In genomic region chr11:27025500-27025899, GRCm38 (mm10) we compare ENCODE assay signal across 16 mouse cellular contexts.
"Had no signal": no experiment of that assay in that cellular context is flagged by ENCODE, and none has a peak within 500 bp of the region (broad histone marks: within the 10 kb centered on the region; RNA-seq: fewer than 3 reads in every experiment).

No protein-coding gene starts in this region.

- H3K4me2 ChIP-seq: lung, embryonic 14.5 days; midbrain, embryonic 11.5 days; midbrain, embryonic 13.5 days; midbrain, embryonic 15.5 days; neural tube, embryonic 12.5 days; stomach, embryonic 15.5 days had no signal

- ATAC-seq: midbrain, embryonic 13.5 days; midbrain, embryonic 15.5 days had no signal

- H3K36me3 ChIP-seq: midbrain, embryonic 13.5 days; midbrain, embryonic 15.5 days; neural tube, embryonic 12.5 days; stomach, embryonic 15.5 days had no signal

- H3K27ac ChIP-seq: midbrain, embryonic 13.5 days; midbrain, embryonic 15.5 days; neural tube, embryonic 12.5 days; stomach, embryonic 15.5 days; stomach, postnatal 0 days had no signal

- H3K9ac ChIP-seq: lung, embryonic 14.5 days; midbrain, embryonic 13.5 days; midbrain, embryonic 15.5 days; neural tube, embryonic 12.5 days; stomach, embryonic 15.5 days had no signal

- H3K9me3 ChIP-seq: megakaryocyte, embryonic 14.5 days; midbrain, embryonic 13.5 days; midbrain, embryonic 15.5 days; neural tube, embryonic 12.5 days; stomach, embryonic 15.5 days had no signal

- H3K4me3 ChIP-seq: megakaryocyte, embryonic 14.5 days; midbrain, embryonic 13.5 days; midbrain, embryonic 15.5 days; neural tube, embryonic 12.5 days; stomach, embryonic 15.5 days had no signal

- H3K27me3 ChIP-seq: megakaryocyte, embryonic 14.5 days; midbrain, embryonic 13.5 days; midbrain, embryonic 15.5 days; neural tube, embryonic 12.5 days; stomach, embryonic 15.5 days had no signal

- DNase-seq: lung, adult 18-20 months; lung, embryonic 14.5 days; lung, postnatal 10 days; lung, postnatal 4 days; right cerebral cortex, adult 18-20 months; right cerebral cortex, postnatal 14 days; thymus, adult 2 months; thymus, postnatal 25 days; thymus, postnatal 4 days had no signal

- H3K4me1 ChIP-seq: megakaryocyte, embryonic 14.5 days; midbrain, embryonic 13.5 days; midbrain, embryonic 15.5 days; neural tube, embryonic 12.5 days; stomach, embryonic 15.5 days had no signal
